Mouse (Mus musculus) C2C12 (cell line): ENCODE measurements around the gene Tob2.

Experiments used
- CEBPB ChIP-seq: IDR thresholded peaks from one replicate; pipeline ENCODE4 v1.6.1; 2011; ENCODE audit warnings: low read depth, mild to moderate bottlenecking, control low read depth, moderate library complexity
- CTCF ChIP-seq: IDR thresholded peaks from one replicate; pipeline ENCODE4 v1.5.1; 2011; ENCODE audit not compliant: control insufficient read depth, insufficient read depth, insufficient read length
- MAX ChIP-seq: IDR thresholded peaks from one replicate; pipeline ENCODE4 v1.6.1; 2011; ENCODE audit warnings: mild to moderate bottlenecking, control low read depth
- MYOD1 ChIP-seq: IDR thresholded peaks from one replicate; pipeline ENCODE4 v1.6.1; 2011; ENCODE audit warnings: low read depth; ENCODE audit not compliant: control insufficient read depth, insufficient read length
- MYOG ChIP-seq: IDR thresholded peaks from one replicate; pipeline ENCODE4 v1.6.1; 2011; ENCODE audit not compliant: control insufficient read depth, insufficient read length; ENCODE audit errors: extremely low read depth
- USF1 ChIP-seq: IDR thresholded peaks from one replicate; pipeline ENCODE4 v1.6.1; 2011; ENCODE audit warnings: low read depth, mild to moderate bottlenecking, control low read depth, moderate library complexity

GRCm38 (mm10) chr15:81829208-81829580 lies 29.4 kb downstream of the Tob2 start:
- TF ChIP-seq CTCF (no peak), MAX (no peak), MYOG (no peak), USF1 (no peak), CEBPB (no peak), MYOD1 (no peak)
